ENCODE assay signal across 8 mouse cellular contexts in the genomic region with DNA sequence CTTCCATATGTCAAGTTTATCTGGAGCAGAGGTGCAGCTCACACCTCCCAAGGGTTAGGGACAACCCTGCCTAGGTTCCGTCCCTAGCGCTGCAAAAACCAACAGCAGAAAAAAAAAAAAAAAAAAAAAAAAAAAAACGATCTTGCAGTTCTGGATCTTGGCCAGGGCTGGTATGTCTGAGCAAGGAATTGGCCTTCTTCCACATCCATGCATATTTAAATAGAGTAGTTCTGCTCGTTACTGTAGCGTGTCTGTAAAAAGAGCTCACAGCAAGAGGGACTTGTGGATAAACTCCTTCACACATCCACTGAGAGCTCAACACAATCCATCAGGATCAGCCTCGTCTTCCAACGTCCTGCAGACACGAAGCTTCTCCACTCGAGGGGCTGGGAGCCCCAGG.
DNase-seq lines count a peak whose midpoint lies in the region; ATAC-seq and TF ChIP-seq lines count a peak whose summit lies in the region.

No protein-coding gene starts in this region.

- H3K27me3 ChIP-seq in limb, embryonic 14.5 days (ENCODE audit: control insufficient read depth, insufficient read depth, low read length): no peaks in the 10 kb centered on the region

- peak overlapping the region; percentile 32 for H3K27ac ChIP-seq in embryonic fibroblast, embryonic 13.5 days (ENCODE audit: insufficient read depth, low read length)
- peak overlapping the region; percentile 63 for H3K27ac ChIP-seq in limb, embryonic 14.5 days (replicated peaks; ENCODE audit: low read depth, low read length)

- no peaks in the 10 kb centered on the region for H3K36me3 ChIP-seq in limb, embryonic 14.5 days (ENCODE audit: control insufficient read depth, insufficient read depth, low read length)

- H3K4me3 ChIP-seq in embryonic fibroblast, embryonic 13.5 days (ENCODE audit: insufficient read depth, low read length): no peak overlapping the region
- H3K4me3 ChIP-seq in limb, embryonic 14.5 days (replicated peaks; ENCODE audit: low read length): no peak overlapping the region

- no peak for TF ChIP-seq CTCF in embryonic fibroblast, embryonic 13.5 days (IDR thresholded peaks at IDR 0.05; ENCODE audit: borderline replicate concordance, insufficient read depth, low read length)

- intact Hi-C loops in left cerebral cortex, postnatal 25 days (cut with DNase I): no loop called here

- H3K9me3 ChIP-seq in limb, embryonic 14.5 days (ENCODE audit: control insufficient read depth, low read length): no peaks in the 10 kb centered on the region

- peak; percentile 49 for DNase-seq in cerebellum, adult 9-10 months
- no peak for DNase-seq in cerebellum, postnatal 4 days (ENCODE audit: low spot score in 2 of 2)
- DNase-seq in left cerebral cortex, postnatal 25 days (ENCODE audit: low spot score in 2 of 2): peak; percentile 31 to 59
- DNase-seq in left cerebral cortex, adult 11 months (ENCODE audit: low spot score): no peak
- DNase-seq in limb, embryonic 14.5 days (ENCODE audit: low spot score): peak; percentile 79
- DNase-seq in spleen, adult 18-20 months: no peak

- WGBS in limb, embryonic 14.5 days: 17% methylated on average over 9 of the region's 9 CpGs

- 0 out of 2 replicates have a peak, but pooled peaks have one; percentile 22 for ATAC-seq in limb, embryonic 14.5 days (ENCODE audit: low FRiP score, low read depth)
- ATAC-seq in megakaryocyte progenitor cell, adult 5-6 weeks (replicated peaks; ENCODE audit: poor library complexity): no peak

- H3K4me1 ChIP-seq in embryonic fibroblast, embryonic 13.5 days (ENCODE audit: control insufficient read depth, insufficient read depth, low read length): peaks cover 26% of the 10 kb centered on the region
- peaks cover 42% of the 10 kb centered on the region for H3K4me1 ChIP-seq in limb, embryonic 14.5 days (ENCODE audit: control insufficient read depth, insufficient read depth, low read length)

- TF ChIP-seq POLR2A in embryonic fibroblast, embryonic 13.5 days (IDR thresholded peaks at IDR 0.05; ENCODE audit: low read depth, low read length): no peak
- no peak for TF ChIP-seq POLR2A in limb, embryonic 14.5 days (IDR thresholded peaks at IDR 0.05; ENCODE audit: borderline replicate concordance, extremely low read depth, insufficient read depth, insufficient read length)

- H3K9ac ChIP-seq in limb, embryonic 14.5 days (ENCODE audit: low read depth, low read length, severe bottlenecking): no peak overlapping the region

- 0 out of 2 replicates have a peak overlapping the region, but pooled peaks have one; percentile 5 for H3K4me2 ChIP-seq in limb, embryonic 14.5 days (replicated peaks; ENCODE audit: low read depth, low read length, severe bottlenecking)

Comparison
In these comparisons a context has a peak if more than half of its experiments do, and no peak if none do; other contexts are left out.
1. DNase-seq: peak in cerebellum, adult 9-10 months (single experiment), left cerebral cortex, postnatal 25 days (2 of 2) and limb, embryonic 14.5 days (single experiment); none in cerebellum, postnatal 4 days (0 of 2), left cerebral cortex, adult 11 months (single experiment) and spleen, adult 18-20 months (0 of 2).